Mouse (Mus musculus): ENCODE measurements around the gene 4930505A04Rik. TPM values are rescaled to one million over a fixed set of nuclear protein-coding genes. Genes with fewer than 3 reads are reported as not detected.
"Not testable (repeated sequence)": the region's sequence is repeated elsewhere in the genome, so short reads cannot be mapped to it uniquely, and the experiment has no call there.

4930505A04Rik gene
- polyA plus RNA-seq, 1 experiment from 2014 or later: not detected

DNA sequence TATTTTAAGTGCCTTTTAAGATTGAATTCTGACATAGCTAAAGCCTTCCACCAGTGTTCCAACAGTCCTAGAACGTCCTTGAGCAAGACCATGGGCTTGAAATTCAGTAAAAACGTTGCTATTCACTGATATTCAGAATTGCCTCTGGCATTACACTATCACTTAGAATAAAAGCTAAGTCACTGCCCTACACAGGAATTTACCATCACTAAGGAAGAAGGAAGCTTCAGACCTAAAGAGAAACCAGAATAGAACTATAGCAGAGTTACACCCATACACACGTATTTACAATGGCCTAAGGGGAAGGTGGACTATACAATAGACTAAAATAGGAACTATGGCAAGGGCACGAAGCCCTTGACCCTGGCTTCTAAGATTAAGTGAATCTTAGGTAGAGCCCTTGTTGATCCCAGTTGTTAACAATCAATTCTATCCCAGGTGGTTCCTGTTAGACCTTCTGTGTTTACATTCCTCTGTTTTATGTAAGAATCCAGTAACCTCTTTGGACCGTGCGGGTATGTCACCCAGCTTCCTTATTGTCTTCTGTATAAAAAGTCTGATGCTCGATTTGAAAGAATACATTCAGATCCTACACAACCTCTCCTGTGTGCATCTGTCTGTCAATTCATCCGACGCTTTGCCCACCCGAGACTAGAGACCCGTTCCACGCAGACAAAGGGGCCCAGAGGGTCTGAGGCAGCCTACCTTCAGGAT, 27.3 kb downstream of the 4930505A04Rik start:
- 86% methylated on average over 12 of the region's 12 CpGs for WGBS
- H3K27me3 ChIP-seq: not testable (repeated sequence)

GRCm38 (mm10) chr11:30443746-30444145, 27.9 kb downstream of the 4930505A04Rik start:
- Histone ChIP-seq H3K36me3 (no peaks in the 10 kb centered on the region), H3K27me3 (no peaks in the 10 kb centered on the region), H3K27ac (replicated peaks) (no peak overlapping the region), H3K4me1 (replicated peaks) (no peaks in the 10 kb centered on the region), H3K4me3 (no peak overlapping the region), H3K9me3 (no peaks in the 10 kb centered on the region), H3K9ac (no peak overlapping the region), H3K4me2 (no peak overlapping the region)
- WGBS: 87% methylated on average over 8 of the region's 8 CpGs
- no peak for ATAC-seq (ENCODE audit: low FRiP score, low read depth)

More for the DNA sequence above, 27.3 kb downstream of the 4930505A04Rik start:
- not testable (repeated sequence) for H3K27ac ChIP-seq (replicated peaks); ATAC-seq (ENCODE audit: low FRiP score, low read depth); H3K4me3 ChIP-seq; H3K4me2 ChIP-seq; H3K4me1 ChIP-seq (replicated peaks); H3K36me3 ChIP-seq; H3K9ac ChIP-seq; H3K9me3 ChIP-seq

DNA sequence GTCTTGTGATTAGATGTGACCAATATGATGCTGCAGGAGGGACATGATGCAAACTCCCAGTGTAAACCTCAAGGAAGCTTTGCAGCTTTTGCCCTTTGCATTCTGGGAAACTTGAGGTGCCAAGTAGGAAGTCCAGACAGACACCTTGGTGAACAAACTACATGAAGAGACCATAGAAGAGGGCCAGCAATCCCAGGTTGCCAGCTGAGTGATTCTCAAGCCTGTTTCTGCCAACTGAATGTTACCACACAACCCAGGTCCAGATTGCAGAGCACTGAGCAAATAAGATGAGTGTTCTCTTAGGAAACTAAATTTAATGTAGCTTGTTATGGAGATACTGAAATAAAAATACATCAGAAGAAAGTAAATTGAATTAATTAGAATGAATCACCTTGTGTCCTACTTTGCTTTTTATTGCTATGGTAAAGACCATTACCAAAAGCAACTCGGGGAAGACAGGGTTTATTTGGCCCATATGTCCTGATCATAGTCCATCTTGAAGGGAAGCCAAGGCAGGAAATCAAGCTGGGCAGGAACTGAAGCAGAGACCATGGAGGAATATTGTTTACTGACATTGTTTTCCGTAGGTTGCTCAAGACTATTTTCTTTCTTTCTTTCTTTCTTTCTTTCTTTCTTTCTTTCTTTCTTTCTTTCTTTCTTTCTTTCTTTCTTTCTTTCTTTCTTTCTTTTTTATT, 38.2 kb downstream of the 4930505A04Rik start:
- no peak for ATAC-seq (ENCODE audit: low FRiP score, low read depth)
- Histone ChIP-seq H3K9me3 (no peaks in the 10 kb centered on the region), H3K27me3 (no peaks in the 10 kb centered on the region), H3K4me2 (no peak overlapping the region), H3K4me1 (replicated peaks) (no peaks in the 10 kb centered on the region), H3K36me3 (no peaks in the 10 kb centered on the region), H3K4me3 (no peak overlapping the region), H3K9ac (no peak overlapping the region), H3K27ac (replicated peaks) (no peak overlapping the region)
- 91% methylated on average over 2 of the region's 2 CpGs for WGBS

DNA sequence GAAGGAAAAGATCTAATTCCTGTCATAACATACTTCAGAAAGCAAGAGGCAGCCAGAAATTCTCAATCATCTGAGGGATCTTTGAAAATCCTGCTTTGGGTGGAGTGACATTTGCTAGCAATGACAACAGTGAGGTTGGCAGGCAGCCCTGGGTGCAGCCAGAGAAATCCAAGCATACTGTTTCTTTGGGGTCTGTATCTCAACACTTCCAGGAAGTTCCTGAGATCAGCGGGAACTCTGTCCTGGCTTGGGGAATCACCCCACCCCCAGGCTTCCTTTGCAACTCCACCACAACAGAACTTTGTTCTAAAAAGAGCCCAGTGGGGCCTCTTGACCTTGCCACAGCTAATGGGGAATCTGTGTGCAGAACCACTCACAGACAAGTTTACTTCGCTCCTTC, 66.0 kb downstream of the 4930505A04Rik start:
- WGBS: 55% methylated on average over 2 of the region's 2 CpGs
- no peak for ATAC-seq (ENCODE audit: low FRiP score, low read depth)
- peak overlapping the region; percentile 37; the same call in 1 of the 2 replicates for H3K27ac ChIP-seq (replicated peaks)

DNA sequence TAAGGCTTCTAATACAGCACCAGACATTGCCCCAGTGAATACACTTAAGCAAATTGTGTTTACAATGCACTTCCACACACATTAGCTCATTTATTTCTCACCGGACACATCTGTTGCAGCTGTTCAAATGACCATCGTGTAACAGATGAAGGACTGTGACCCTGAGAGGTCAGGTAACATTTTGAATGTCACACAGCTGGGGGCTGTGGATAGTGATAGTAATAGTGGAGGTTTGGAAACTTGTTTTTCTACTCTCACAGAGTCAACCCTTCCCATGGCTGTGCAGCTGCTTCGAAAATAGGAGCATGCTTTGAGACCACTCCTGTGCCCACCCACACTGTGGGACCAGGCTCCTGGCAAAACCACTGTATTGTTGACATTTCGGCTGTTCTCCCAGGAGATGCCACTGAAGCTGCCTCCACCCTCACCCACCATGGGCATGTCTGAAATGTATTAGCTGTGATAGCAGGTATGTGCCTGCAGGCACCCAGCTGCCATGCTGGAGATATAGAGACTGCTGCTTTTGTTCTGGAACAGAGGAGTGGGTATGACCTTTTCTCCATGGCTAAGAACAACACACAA, 66.9 kb downstream of the 4930505A04Rik start:
- no peak overlapping the region for H3K9ac ChIP-seq

More for the DNA sequence above, 66.0 kb downstream of the 4930505A04Rik start:
- no peak overlapping the region for H3K9ac ChIP-seq
- no peaks in the 10 kb centered on the region for H3K9me3 ChIP-seq
- no peaks in the 10 kb centered on the region for H3K27me3 ChIP-seq
- H3K4me1 ChIP-seq (replicated peaks): no peaks in the 10 kb centered on the region
- H3K4me2 ChIP-seq: no peak overlapping the region
- no peaks in the 10 kb centered on the region for H3K36me3 ChIP-seq
- no peak overlapping the region for H3K4me3 ChIP-seq

DNA sequence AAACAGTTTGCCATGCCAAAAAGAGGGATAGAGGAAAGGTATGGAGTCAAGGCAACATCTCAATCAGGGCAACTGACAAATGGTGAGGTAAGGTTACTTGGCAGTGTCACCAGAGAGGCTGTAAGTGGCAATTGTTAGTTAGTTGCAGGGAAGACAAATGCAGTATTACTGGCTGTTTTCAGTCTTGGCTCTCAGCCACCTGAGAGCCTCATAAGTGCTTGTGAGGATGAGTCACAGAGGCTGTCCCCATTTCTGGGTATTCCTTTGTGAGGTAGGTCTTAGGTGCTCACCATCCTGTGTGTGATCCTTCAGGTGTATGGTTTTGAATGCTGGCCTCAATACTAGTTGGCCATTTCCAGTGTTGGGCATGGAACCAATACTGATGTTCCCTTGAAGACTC, 77.3 kb downstream of the 4930505A04Rik start:
- Histone ChIP-seq H3K9ac (no peak overlapping the region), H3K9me3 (no peaks in the 10 kb centered on the region), H3K4me3 (no peak overlapping the region), H3K36me3 (no peaks in the 10 kb centered on the region), H3K4me1 (replicated peaks) (no peaks in the 10 kb centered on the region), H3K27ac (replicated peaks) (no peak overlapping the region), H3K4me2 (no peak overlapping the region), H3K27me3 (no peaks in the 10 kb centered on the region)
- ATAC-seq (ENCODE audit: low FRiP score, low read depth): no peak

More for the DNA sequence above, 66.9 kb downstream of the 4930505A04Rik start:
- ATAC-seq (ENCODE audit: low FRiP score, low read depth): no peak
- Histone ChIP-seq H3K4me3 (no peak overlapping the region), H3K4me2 (no peak overlapping the region), H3K9me3 (no peaks in the 10 kb centered on the region), H3K36me3 (no peaks in the 10 kb centered on the region), H3K4me1 (replicated peaks) (no peaks in the 10 kb centered on the region), H3K27me3 (no peaks in the 10 kb centered on the region), H3K27ac (replicated peaks) (peak overlapping the region; percentile 37; the same call in 1 of the 2 replicates)
- 65% methylated on average over 4 of the region's 4 CpGs for WGBS

- H3K9ac ChIP-seq: no peak overlapping the region
- H3K27me3 ChIP-seq: no peaks in the 10 kb centered on the region
These were observed 88.6 kb downstream of the 4930505A04Rik start for GRCm38 (mm10) chr11:30383076-30383475.

More at GRCm38 (mm10) chr11:30383076-30383475, 88.6 kb downstream of the 4930505A04Rik start:
- Histone ChIP-seq H3K4me2 (no peak overlapping the region), H3K4me1 (replicated peaks) (no peaks in the 10 kb centered on the region), H3K9me3 (no peaks in the 10 kb centered on the region), H3K27ac (replicated peaks) (no peak overlapping the region), H3K36me3 (no peaks in the 10 kb centered on the region), H3K4me3 (no peak overlapping the region)
- no peak for ATAC-seq (ENCODE audit: low FRiP score, low read depth)

Other genes with a start within 250 kb of the 4930505A04Rik start
- 177 and 181 TPM in 2 replicates for gene Sptbn1, start 203.7 kb downstream of the 4930505A04Rik start, polyA plus RNA-seq (2015; fragmentation: Nextera tagmentation; extraction: Ambion mirVana)
- 26.3 and 29.1 TPM in 2 replicates for gene Acyp2, start 177.8 kb upstream of the 4930505A04Rik start, polyA plus RNA-seq (2015; fragmentation: Nextera tagmentation; extraction: Ambion mirVana)

Data from hindbrain, embryonic 15.5 days (tissue).